8 mouse cellular contexts compared by ENCODE assay signal in the genomic region with DNA sequence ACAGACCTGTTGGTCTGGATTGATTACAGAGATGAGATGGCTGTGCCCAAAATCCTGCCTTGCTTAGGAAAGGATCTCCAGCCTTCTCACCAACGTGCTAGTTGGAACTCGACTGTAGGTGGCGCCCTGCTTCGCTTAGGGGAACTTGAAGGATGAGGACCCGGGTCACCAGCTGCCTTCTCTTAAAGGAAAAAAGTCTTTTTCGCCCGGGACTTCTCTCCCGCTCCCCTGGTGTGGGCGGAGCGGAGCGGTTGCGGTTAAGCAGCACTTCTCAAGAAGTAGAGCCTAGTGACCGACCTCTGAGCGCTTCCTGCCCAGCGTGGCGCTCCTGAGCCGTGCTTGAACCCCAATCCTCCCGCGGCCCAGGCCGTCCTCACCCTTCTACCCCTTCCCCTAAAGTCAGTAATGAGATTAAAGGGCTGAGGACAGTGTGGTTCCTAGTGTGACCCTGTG. TPM values are rescaled to one million over a fixed set of nuclear protein-coding genes. Genes with fewer than 3 reads are reported as not detected.
DNase-seq lines count a peak whose midpoint lies in the region; ATAC-seq and TF ChIP-seq lines count a peak whose summit lies in the region.

No protein-coding gene starts in this region.

- H3K4me3 ChIP-seq in hindbrain, postnatal 0 days (ENCODE audit: low read length): peak overlapping the region; percentile 46

- H3K36me3 ChIP-seq in hindbrain, postnatal 0 days (ENCODE audit: insufficient read depth, low read length): no peaks in the 10 kb centered on the region

- peak; percentile 82 for ATAC-seq in hindbrain, postnatal 0 days
- ATAC-seq in megakaryocyte, adult 5-6 weeks (ENCODE audit: poor library complexity, severe bottlenecking): peak; percentile 80

- H3K4me2 ChIP-seq in hindbrain, postnatal 0 days (ENCODE audit: low read depth, low read length): peak overlapping the region; percentile 89

- no peaks in the 10 kb centered on the region for H3K27me3 ChIP-seq in hindbrain, postnatal 0 days (ENCODE audit: insufficient read depth, low read length)

- peak; percentile 94 to 98 for DNase-seq in adrenal gland, adult (ENCODE audit: inconsistent age in 2 of 2, low spot score in 1 of 2)
- peak; percentile 97 for DNase-seq in embryo, embryonic 10 days (ENCODE audit: low spot score)
- DNase-seq in gastrocnemius, adult 8-10 months (ENCODE audit: low spot score in 2 of 2): peak; percentile 87 to 89
- peak; percentile 95 for DNase-seq in hindbrain, postnatal 0 days (ENCODE audit: low spot score)
- peak; percentile 73 to 76 for DNase-seq in left cerebral cortex, adult 8-10 months (ENCODE audit: low spot score in 2 of 2)
- DNase-seq in right cerebral cortex, adult 2 months (ENCODE audit: low spot score in 2 of 2): peak; percentile 87 to 91
- peak; percentile 75 for DNase-seq in urinary bladder, postnatal 10 days (ENCODE audit: low spot score)

- WGBS in hindbrain, postnatal 0 days: 0% methylated on average over 20 of the region's 20 CpGs

- H3K4me1 ChIP-seq in hindbrain, postnatal 0 days (ENCODE audit: insufficient read depth, low read length): peaks cover 20% of the 10 kb centered on the region

- TF ChIP-seq CTCF in hindbrain, postnatal 0 days (IDR thresholded peaks at IDR 0.05; ENCODE audit: low read depth): peak; percentile 89

- H3K27ac ChIP-seq in hindbrain, postnatal 0 days: peak overlapping the region; percentile 86

- H3K9me3 ChIP-seq in hindbrain, postnatal 0 days (ENCODE audit: low read length): no peaks in the 10 kb centered on the region

- peak overlapping the region; percentile 56 for H3K9ac ChIP-seq in hindbrain, postnatal 0 days (replicated peaks; ENCODE audit: low read length)

RNA-seq across cellular contexts. Expression of gene Nfia, which starts 21.5 kb away (rescaled TPM):
- total RNA-seq in gastrocnemius, adult 8-10 months (2022): 10 to 100 TPM; 53.6 to 64.5 (median 57.1) TPM
- total RNA-seq in hindbrain, postnatal 0 days (2014; rRNA removed): 73.5 and 97.2 TPM in 2 replicates
- 71.0 and 76.8 TPM in 2 replicates for polyA plus RNA-seq in hindbrain, postnatal 0 days (2015; fragmentation: Nextera tagmentation; extraction: Ambion mirVana)
- total RNA-seq in left cerebral cortex, adult 8-10 months (2022): 10 to 100 TPM; 55.9 to 77.3 (median 71.0) TPM
- 17.8 TPM in 2 replicates for total RNA-seq in megakaryocyte, adult 5-6 weeks (2015)
- total RNA-seq in megakaryocyte, adult 5-6 weeks (2017): 3.6 and 4.6 TPM in 2 replicates

RNA-seq across cellular contexts. Expression of gene E130114P18Rik, which starts 26.8 kb away (rescaled TPM):
- not detected for total RNA-seq in gastrocnemius, adult 8-10 months (2022)
- 17.1 and 22.3 TPM in 2 replicates for total RNA-seq in hindbrain, postnatal 0 days (2014; rRNA removed)
- polyA plus RNA-seq in hindbrain, postnatal 0 days (2015; fragmentation: Nextera tagmentation; extraction: Ambion mirVana): 31.6 and 37.8 TPM in 2 replicates
- 1 to 10 TPM; 5.0 to 8.3 (median 6.2) TPM for total RNA-seq in left cerebral cortex, adult 8-10 months (2022)
- not detected in 2 replicates for total RNA-seq in megakaryocyte, adult 5-6 weeks (2015)
- total RNA-seq in megakaryocyte, adult 5-6 weeks (2017): not detected in 2 replicates

Comparison
In these comparisons a context has a peak if more than half of its experiments do, and no peak if none do; other contexts are left out.
1. Peak in every context shown above with its lines: DNase-seq, ATAC-seq, H3K4me3 ChIP-seq and H3K27ac ChIP-seq.